Mouse (Mus musculus) embryonic facial prominence, embryonic 14.5 days (tissue): Measurements from ENCODE around the gene Ntm. TPM values are rescaled to one million over a fixed set of nuclear protein-coding genes. Genes with fewer than 3 reads are reported as not detected.

ENCODE experiments used
- ATAC-seq: fragments of 200-750 bp; cut with Nextera tagmentation; 2 replicates; pipeline ENCODE4 v1.8.0; 2017; ENCODE audit warnings: low read depth, moderate number of reproducible peaks, moderate TSS enrichment
- DNase-seq: peaks from one replicate; pipeline ENCODE4 v3.0.0-alpha.2; 2015; ENCODE audit warnings: low spot score
- H3K27ac ChIP-seq: fragments of 300-500 bp; sonication (generic); replicated peaks from 2 replicates; pipeline ENCODE4 v1.5.1; 2014; ENCODE audit warnings: low read depth, mild to moderate bottlenecking, low read length, moderate library complexity
- H3K27me3 ChIP-seq: fragments of 300-500 bp; sonication (generic); replicated peaks from 2 replicates; pipeline ENCODE4 v1.6.1; 2014; ENCODE audit warnings: low read length; ENCODE audit not compliant: control insufficient read depth, insufficient read depth
- H3K36me3 ChIP-seq: fragments of 300-500 bp; sonication (generic); 2 replicates; pipeline ENCODE4 v1.6.1; 2014; ENCODE audit warnings: low read length, mixed read lengths; ENCODE audit not compliant: control insufficient read depth, insufficient read depth
- H3K4me1 ChIP-seq: fragments of 300-500 bp; sonication (generic); 2 replicates; pipeline ENCODE4 v1.6.1; 2014; ENCODE audit warnings: antibody characterized with exemption, low read length; ENCODE audit not compliant: control insufficient read depth, insufficient read depth
- H3K4me2 ChIP-seq: fragments of 300-500 bp; sonication (generic); 2 replicates; pipeline ENCODE4 v1.6.1; 2014; ENCODE audit warnings: low read depth, mild to moderate bottlenecking, low read length, moderate library complexity, mixed read lengths
- H3K4me3 ChIP-seq: fragments of 300-500 bp; sonication (generic); 2 replicates; pipeline ENCODE4 v1.5.1; 2014; ENCODE audit warnings: low read depth, mild to moderate bottlenecking, low read length
- H3K9ac ChIP-seq: fragments of 300-500 bp; sonication (generic); 2 replicates; pipeline ENCODE4 v1.6.1; 2014; ENCODE audit warnings: low read depth, mild to moderate bottlenecking, low read length, moderate library complexity, mixed read lengths
- H3K9me3 ChIP-seq: fragments of 300-500 bp; sonication (generic); 2 replicates; pipeline ENCODE4 v1.6.1; 2016; ENCODE audit warnings: low read length; ENCODE audit not compliant: control insufficient read depth
- WGBS: fragments of 180-500 bp; shearing (Covaris S2); extraction: QIAGEN DNeasy Blood & Tissue Kit; methylation state at CpG from one replicate; pipeline ENCODE4 v1.1.7; 2014; 5-methylcytosine and 5-hydroxymethylcytosine counted together
- polyA plus RNA-seq: library from polyadenylated mRNA; unstranded; fragments of >200 nt; fragmentation: Nextera tagmentation; extraction: Ambion mirVana; gene quantifications from 2 replicates; pipeline ENCODE4 v1.2.1, GENCODE M21; 2014

Ntm gene
- polyA plus RNA-seq, 1 experiment from 2014 or later, result 28.2 TPM

- DNase-seq, result peak; percentile 61
- ATAC-seq, result 0 out of 2 replicates have a peak, but pooled peaks have one; percentile 50
- Histone ChIP-seq H3K36me3 (no peaks in the 10 kb centered on the region), H3K4me3 (peak overlapping the region; percentile 31), H3K4me1 (no peaks in the 10 kb centered on the region), H3K27me3 (no peaks in the 10 kb centered on the region), H3K9me3 (no peaks in the 10 kb centered on the region), H3K9ac (peak overlapping the region; percentile 45), H3K27ac (peak overlapping the region; percentile 15; the same call in 1 of the 2 replicates), H3K4me2 (peak overlapping the region; percentile 61)
- 17% methylated on average over 15 of the region's 15 CpGs for WGBS
Measured at GRCm38 (mm10) chr9:29750371-29751014, 212.4 kb downstream of the Ntm start.

GRCm38 (mm10) chr9:29748070-29748469, 214.9 kb downstream of the Ntm start:
- no peaks in the 10 kb centered on the region for H3K9me3 ChIP-seq
- H3K27ac ChIP-seq, result no peak overlapping the region
- no peak overlapping the region for H3K4me2 ChIP-seq
- WGBS, result 76% methylated on average over 4 of the region's 4 CpGs
- no peaks in the 10 kb centered on the region for H3K36me3 ChIP-seq
- ATAC-seq (no peak), DNase-seq (no peak)
- no peak overlapping the region for H3K4me3 ChIP-seq
- no peak overlapping the region for H3K9ac ChIP-seq
- H3K4me1 ChIP-seq, result no peaks in the 10 kb centered on the region
- H3K27me3 ChIP-seq, result no peaks in the 10 kb centered on the region

DNA sequence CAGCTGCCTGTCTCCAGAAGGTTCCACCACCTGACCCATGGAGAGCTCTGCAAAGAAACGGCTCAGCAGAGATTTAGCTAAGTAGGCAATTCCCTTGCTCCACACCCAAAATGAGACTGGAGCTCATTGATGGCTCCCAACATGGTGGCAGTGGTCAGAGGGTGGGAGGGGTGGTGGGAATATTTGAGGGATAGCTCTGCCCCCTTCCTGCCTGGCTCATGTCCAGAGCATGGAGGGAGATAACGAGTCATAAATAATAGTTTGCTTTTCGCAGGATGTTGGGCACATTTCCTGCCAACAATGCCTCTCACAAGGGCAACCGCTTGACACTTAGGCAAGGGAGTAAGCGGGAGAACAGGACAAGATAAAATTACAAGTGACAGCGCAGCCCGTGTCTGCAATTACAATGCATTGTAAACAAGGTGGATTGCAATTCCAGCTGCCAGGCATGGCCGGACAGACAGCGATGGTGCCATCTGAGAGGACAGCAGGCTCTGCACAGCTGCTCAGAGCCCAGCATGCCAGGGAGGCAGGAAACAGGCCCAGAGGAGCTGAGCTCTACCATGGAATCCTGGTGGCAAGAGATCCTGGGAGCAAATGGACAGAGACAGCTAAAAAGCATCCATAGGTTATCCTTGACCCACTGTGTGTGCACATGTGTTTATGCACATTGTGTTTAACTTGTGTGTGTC, 224.0 kb downstream of the Ntm start:
- Histone ChIP-seq H3K4me2 (no peak overlapping the region), H3K9me3 (no peaks in the 10 kb centered on the region), H3K9ac (no peak overlapping the region), H3K27ac (no peak overlapping the region), H3K36me3 (no peaks in the 10 kb centered on the region), H3K4me3 (no peak overlapping the region), H3K4me1 (no peaks in the 10 kb centered on the region), H3K27me3 (no peaks in the 10 kb centered on the region)
- WGBS, result 78% methylated on average over 9 of the region's 9 CpGs
- no peak for DNase-seq
- ATAC-seq, result no peak

- Histone ChIP-seq H3K4me2 (no peak overlapping the region), H3K27me3 (no peaks in the 10 kb centered on the region), H3K9me3 (no peaks in the 10 kb centered on the region), H3K36me3 (no peaks in the 10 kb centered on the region), H3K9ac (no peak overlapping the region), H3K4me3 (no peak overlapping the region), H3K4me1 (no peaks in the 10 kb centered on the region), H3K27ac (no peak overlapping the region)
- no peak for DNase-seq
- no peak for ATAC-seq
- 14% methylated on average over 3 of the region's 3 CpGs for WGBS
Measured at GRCm38 (mm10) chr9:29736031-29736430, 226.9 kb downstream of the Ntm start.

DNA sequence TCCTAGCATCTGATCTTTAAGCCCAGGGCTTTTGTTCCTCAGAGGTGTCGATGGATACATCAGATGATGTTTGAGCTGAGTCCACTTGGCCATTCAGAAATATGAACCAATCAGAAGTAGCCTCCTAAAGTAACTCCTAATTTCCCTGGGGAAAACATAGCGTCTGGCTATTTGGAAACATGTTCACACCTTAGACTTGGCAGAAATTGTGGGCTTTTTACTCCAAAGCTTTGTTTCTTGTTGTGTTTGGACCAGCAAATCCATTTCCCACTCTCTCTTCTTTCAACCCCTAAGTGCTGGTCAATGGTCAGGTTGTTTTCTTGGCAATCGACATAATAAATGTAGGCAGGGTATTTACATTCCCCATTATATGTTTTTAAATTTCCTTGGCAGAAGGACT, 230.0 kb downstream of the Ntm start:
- H3K4me2 ChIP-seq, result no peak overlapping the region
- H3K36me3 ChIP-seq, result no peaks in the 10 kb centered on the region
- DNase-seq, result no peak
- no peaks in the 10 kb centered on the region for H3K27me3 ChIP-seq
- 0 out of 2 replicates have a peak, but pooled peaks cover 4% of the 10 kb centered on the region for H3K4me1 ChIP-seq
- no peaks in the 10 kb centered on the region for H3K9me3 ChIP-seq
- H3K4me3 ChIP-seq, result no peak overlapping the region
- ATAC-seq, result no peak
- WGBS, result 60% methylated on average over 3 of the region's 3 CpGs
- H3K9ac ChIP-seq, result no peak overlapping the region
- no peak overlapping the region for H3K27ac ChIP-seq

GRCm38 (mm10) chr9:29731672-29732071, 231.3 kb downstream of the Ntm start:
- Histone ChIP-seq H3K4me2 (no peak overlapping the region), H3K9me3 (no peaks in the 10 kb centered on the region), H3K27ac (no peak overlapping the region), H3K36me3 (no peaks in the 10 kb centered on the region), H3K27me3 (no peaks in the 10 kb centered on the region), H3K4me1 (0 out of 2 replicates have a peak, but pooled peaks cover 6% of the 10 kb centered on the region), H3K9ac (no peak overlapping the region), H3K4me3 (no peak overlapping the region)
- ATAC-seq (peak; percentile 50; the same call in 1 of the 2 replicates), DNase-seq (peak; percentile 55)
- 32% methylated on average over 3 of the region's 3 CpGs for WGBS

DNA sequence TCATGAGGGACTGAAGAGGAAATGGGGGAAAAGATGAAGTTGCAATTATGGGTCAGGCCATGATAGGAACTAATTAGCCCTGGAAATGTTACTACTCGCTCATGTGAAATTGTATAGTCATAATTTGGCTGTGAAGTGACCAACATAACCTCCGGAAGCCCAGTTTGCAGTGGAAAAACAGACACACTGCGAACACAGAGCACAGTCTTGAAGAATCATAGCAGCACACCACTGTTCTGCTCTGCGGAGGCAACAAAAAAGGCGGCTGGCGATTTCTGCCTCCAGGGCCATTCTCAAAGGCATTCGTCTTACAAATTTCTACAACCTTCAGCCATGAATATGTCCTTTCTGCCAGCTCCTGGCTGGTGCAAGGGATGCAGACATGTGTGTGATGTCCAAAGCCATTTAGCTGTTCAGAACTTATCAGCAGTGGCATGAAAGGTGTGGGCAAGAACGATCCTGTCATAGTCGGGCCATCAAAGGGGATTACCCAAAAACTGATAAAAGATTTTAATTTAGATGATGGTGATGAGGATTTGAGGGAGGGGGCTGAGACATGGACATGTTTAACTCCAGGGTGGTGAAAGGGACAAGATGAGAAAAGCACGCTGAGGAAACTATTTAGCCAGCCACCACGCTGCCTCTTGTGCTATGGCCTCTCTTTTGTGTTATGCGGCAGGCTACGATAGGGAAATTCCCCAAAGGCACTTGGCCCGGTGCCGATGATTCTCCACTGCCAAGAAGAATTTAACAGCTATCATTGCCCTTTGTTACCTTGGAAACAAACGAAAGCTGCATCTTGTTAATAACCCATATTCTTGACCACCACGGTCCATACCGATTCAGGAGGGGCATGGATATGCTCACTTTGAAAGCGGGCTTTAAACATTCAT, 235.2 kb downstream of the Ntm start:
- 52% methylated on average over 19 of the region's 19 CpGs for WGBS
- H3K4me1 ChIP-seq, result 0 out of 2 replicates have a peak, but pooled peaks cover 6% of the 10 kb centered on the region
- ATAC-seq, result no peak
- H3K4me2 ChIP-seq, result no peak overlapping the region
- H3K9me3 ChIP-seq, result no peaks in the 10 kb centered on the region
- no peak overlapping the region for H3K27ac ChIP-seq
- H3K27me3 ChIP-seq, result no peaks in the 10 kb centered on the region
- no peak for DNase-seq
- no peaks in the 10 kb centered on the region for H3K36me3 ChIP-seq
- H3K9ac ChIP-seq, result no peak overlapping the region
- H3K4me3 ChIP-seq, result no peak overlapping the region

DNA sequence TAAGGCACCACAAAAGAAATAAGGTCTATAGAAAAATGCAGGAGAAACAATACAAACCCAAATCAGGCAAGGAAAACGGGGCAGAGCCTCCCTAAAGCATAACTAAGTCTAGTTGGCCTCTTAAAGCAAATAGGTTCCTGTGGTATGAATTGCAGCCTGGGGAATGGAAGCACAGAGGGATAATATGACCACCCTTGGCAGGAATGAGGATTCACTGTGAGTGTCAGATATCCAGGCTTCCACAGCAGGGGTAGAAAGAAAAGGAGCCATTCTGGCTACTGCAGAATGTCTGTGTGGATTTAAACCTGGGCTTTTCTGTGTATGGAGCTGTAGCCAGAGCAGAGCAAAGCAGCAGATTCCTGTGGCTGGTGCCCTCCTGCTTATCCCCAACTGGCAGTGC, 241.5 kb downstream of the Ntm start:
- H3K4me2 ChIP-seq, result no peak overlapping the region
- no peaks in the 10 kb centered on the region for H3K27me3 ChIP-seq
- no peak overlapping the region; the same call in 1 of the 2 replicates for H3K27ac ChIP-seq
- 35% methylated on average over 1 of the region's 1 CpGs for WGBS
- no peak overlapping the region for H3K4me3 ChIP-seq
- no peaks in the 10 kb centered on the region for H3K4me1 ChIP-seq
- ATAC-seq (peak; percentile 65; the same call in 1 of the 2 replicates), DNase-seq (peak; percentile 50)
- H3K9me3 ChIP-seq, result no peaks in the 10 kb centered on the region
- H3K9ac ChIP-seq, result no peak overlapping the region
- no peaks in the 10 kb centered on the region for H3K36me3 ChIP-seq
